Mouse (Mus musculus) kidney, postnatal 10 days (tissue): Measurements from ENCODE around the gene Mtmr14.

Experiments
- DNase-seq: peaks from one replicate; pipeline ENCODE4 v3.0.0; 2021; ENCODE audit warnings: mixed read lengths

The Mtmr14 gene

GRCm38 (mm10) chr6:113281676-113282075 is 44.0 kb downstream of the Mtmr14 start:
- DNase-seq: no peak

- DNase-seq: peak; percentile 34
Measured at GRCm38 (mm10) chr6:113282101-113282802, 44.6 kb downstream of the Mtmr14 start, which contains the start of gene Cpne9. Gene Cpne9 (plus strand): TSS chr6:113282307.

- no peak for DNase-seq
Measured at GRCm38 (mm10) chr6:113282969-113283368, 45.3 kb downstream of the Mtmr14 start.

GRCm38 (mm10) chr6:113283500-113283899 is 45.9 kb downstream of the Mtmr14 start:
- DNase-seq: no peak

- no peak for DNase-seq
Measured at GRCm38 (mm10) chr6:113284931-113285330, 47.3 kb downstream of the Mtmr14 start.

- DNase-seq: no peak
Measured at GRCm38 (mm10) chr6:113286316-113286715, 48.7 kb downstream of the Mtmr14 start.

- DNase-seq: no peak
Measured at GRCm38 (mm10) chr6:113287236-113287635, 49.6 kb downstream of the Mtmr14 start.

- DNase-seq: no peak
Measured at GRCm38 (mm10) chr6:113289346-113289745, 51.7 kb downstream of the Mtmr14 start.

GRCm38 (mm10) chr6:113290346-113290745 is 52.7 kb downstream of the Mtmr14 start:
- no peak for DNase-seq

GRCm38 (mm10) chr6:113292938-113293337 is 55.3 kb downstream of the Mtmr14 start:
- DNase-seq: no peak

GRCm38 (mm10) chr6:113296046-113296445 is 58.4 kb downstream of the Mtmr14 start:
- no peak for DNase-seq

- DNase-seq: no peak
Measured at GRCm38 (mm10) chr6:113296639-113297038, 59.0 kb downstream of the Mtmr14 start.

GRCm38 (mm10) chr6:113301350-113301749 is 63.7 kb downstream of the Mtmr14 start:
- no peak for DNase-seq

GRCm38 (mm10) chr6:113302258-113302657 is 64.6 kb downstream of the Mtmr14 start:
- DNase-seq: no peak

GRCm38 (mm10) chr6:113306322-113306985 is 68.8 kb downstream of the Mtmr14 start:
- DNase-seq: peak; percentile 100

- DNase-seq: no peak
Measured at GRCm38 (mm10) chr6:113306986-113307349, 69.3 kb downstream of the Mtmr14 start, which contains the start of gene Brpf1. Gene Brpf1 (plus strand): TSS chr6:113307137.

- DNase-seq: peak; percentile 62
Measured at GRCm38 (mm10) chr6:113307481-113308121, 70.0 kb downstream of the Mtmr14 start.

- DNase-seq: peak; percentile 54
Measured at GRCm38 (mm10) chr6:113308141-113308540, 70.5 kb downstream of the Mtmr14 start.

- no peak for DNase-seq
Measured at GRCm38 (mm10) chr6:113315972-113316371, 78.3 kb downstream of the Mtmr14 start.

- DNase-seq: peak; percentile 97
Measured at GRCm38 (mm10) chr6:113326533-113327315, 89.1 kb downstream of the Mtmr14 start, which contains the start of gene Ogg1. Gene Ogg1 (plus strand): TSS chr6:113326972.

GRCm38 (mm10) chr6:113329396-113329795 is 91.8 kb downstream of the Mtmr14 start:
- no peak for DNase-seq

- no peak for DNase-seq
Measured at GRCm38 (mm10) chr6:113330547-113330946, 92.9 kb downstream of the Mtmr14 start.
